Mouse (Mus musculus): ENCODE data around the gene Gzmf. TPM values are rescaled to one million over a fixed set of nuclear protein-coding genes. Genes with fewer than 3 reads are reported as not detected.

Gene Gzmf
- polyA plus RNA-seq (2015; fragmentation: Nextera tagmentation; extraction: Ambion mirVana) = not detected in 2 replicates

GRCm38 (mm10) chr14:56211317-56211716 is at the start of gene Gzmf:
Gzmf (minus strand) TSS chr14:56211417.

GRCm38 (mm10) chr14:56234556-56234955 is 23.3 kb upstream of the Gzmf start, which contains the start of gene Gzmc:
Gzmc (minus strand) TSS chr14:56234656.

GRCm38 (mm10) chr14:56174499-56174898 is 36.7 kb downstream of the Gzmf start, which contains the start of gene Gzmn:
Gzmn (minus strand) TSS chr14:56174599.

DNA sequence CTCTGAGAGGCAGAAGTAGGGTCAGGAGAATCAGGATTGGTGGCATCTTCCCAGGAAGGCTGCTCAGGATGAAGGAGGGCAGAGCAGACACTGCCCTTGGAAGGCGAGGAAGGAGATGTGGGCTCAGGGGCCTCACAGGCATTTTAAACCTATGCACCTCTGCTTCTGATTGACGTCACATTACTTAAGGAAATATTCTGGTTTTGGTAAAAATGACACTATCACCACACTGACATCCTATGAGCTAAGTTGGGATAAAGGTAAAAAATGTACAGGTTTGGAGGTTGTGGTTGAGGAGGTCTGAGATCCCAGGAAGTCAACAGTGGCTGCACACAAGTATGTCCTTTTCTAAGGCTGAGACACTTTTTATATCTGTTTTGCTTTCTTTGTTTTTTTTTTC is 51.7 kb downstream of the Gzmf start, which contains the start of gene Gzmg:
TSS of gene Gzmg (minus strand) at position 101 of the 400 bp plus-strand sequence.

Other genes starting within 250 kb of the Gzmf start
- gene Mcpt1, start 193.4 kb downstream of the Gzmf start, polyA plus RNA-seq (2015; fragmentation: Nextera tagmentation; extraction: Ambion mirVana) = not detected in 2 replicates
- gene Mcpt9, start 180.9 kb downstream of the Gzmf start, polyA plus RNA-seq (2015; fragmentation: Nextera tagmentation; extraction: Ambion mirVana) = not detected in 2 replicates
- gene Mcpt2, start 169.4 kb downstream of the Gzmf start, polyA plus RNA-seq (2015; fragmentation: Nextera tagmentation; extraction: Ambion mirVana) = 0.12 TPM in 1 of 2 replicates, not detected in the other
- 3.6 and 6.1 TPM in 2 replicates for gene Mcpt4, start 149.1 kb downstream of the Gzmf start, polyA plus RNA-seq (2015; fragmentation: Nextera tagmentation; extraction: Ambion mirVana)
- gene Mcpt8, start 126.1 kb downstream of the Gzmf start, polyA plus RNA-seq (2015; fragmentation: Nextera tagmentation; extraction: Ambion mirVana) = 0.30 and 0.81 TPM in 2 replicates
- 2.7 and 3.5 TPM in 2 replicates for gene Ctsg, start 108.8 kb downstream of the Gzmf start, polyA plus RNA-seq (2015; fragmentation: Nextera tagmentation; extraction: Ambion mirVana)
- not detected in 2 replicates for gene Gzme, start 90.8 kb downstream of the Gzmf start, polyA plus RNA-seq (2015; fragmentation: Nextera tagmentation; extraction: Ambion mirVana)
- not detected in 2 replicates for gene Gzmd, start 78.8 kb downstream of the Gzmf start, polyA plus RNA-seq (2015; fragmentation: Nextera tagmentation; extraction: Ambion mirVana)
- gene Gzmg, start 51.8 kb downstream of the Gzmf start, polyA plus RNA-seq (2015; fragmentation: Nextera tagmentation; extraction: Ambion mirVana) = not detected in 2 replicates
- not detected in 2 replicates for gene Gzmn, start 36.8 kb downstream of the Gzmf start, polyA plus RNA-seq (2015; fragmentation: Nextera tagmentation; extraction: Ambion mirVana)
- 0.25 TPM in 1 of 2 replicates, not detected in the other for gene Gzmc, start 23.2 kb upstream of the Gzmf start, polyA plus RNA-seq (2015; fragmentation: Nextera tagmentation; extraction: Ambion mirVana)
- gene Gzmb, start 50.8 kb upstream of the Gzmf start, polyA plus RNA-seq (2015; fragmentation: Nextera tagmentation; extraction: Ambion mirVana) = 0.14 and 0.33 TPM in 2 replicates
- 0.24 and 0.48 TPM in 2 replicates for gene Atp12a, start 153.7 kb upstream of the Gzmf start, polyA plus RNA-seq (2015; fragmentation: Nextera tagmentation; extraction: Ambion mirVana)
- 0.90 and 1.7 TPM in 2 replicates for gene Rnf17, start 191.2 kb upstream of the Gzmf start, polyA plus RNA-seq (2015; fragmentation: Nextera tagmentation; extraction: Ambion mirVana)

All from adrenal gland, postnatal 0 days (tissue).